Mouse (Mus musculus): ENCODE results near the gene Myof. TPM values are rescaled to one million over a fixed set of nuclear protein-coding genes. Genes with fewer than 3 reads are reported as not detected.
A peak's percentile ranks its signal among the peaks of the same experiment; 100 is the strongest.

The Myof gene
- polyA plus RNA-seq, 1 experiment from 2014 or later: 36.4 TPM

GRCm38 (mm10) chr19:37991399-37992183, 51.8 kb downstream of the Myof start:
- no peaks in the 10 kb centered on the region for H3K9me3 ChIP-seq (ENCODE audit: low read length)
- ATAC-seq (no peak), DNase-seq (ENCODE audit: low spot score) (peak; percentile 81)
- H3K36me3 ChIP-seq (ENCODE audit: insufficient read depth, low read length): 0 out of 2 replicates have a peak, but pooled peaks cover 3% of the 10 kb centered on the region
- no peak overlapping the region for H3K9ac ChIP-seq (replicated peaks; ENCODE audit: low read depth)
- no peaks in the 10 kb centered on the region for H3K27me3 ChIP-seq (replicated peaks; ENCODE audit: insufficient read depth, low read length)
- H3K4me1 ChIP-seq (ENCODE audit: insufficient read depth, low read depth, low read length): no peaks in the 10 kb centered on the region
- 31% methylated on average over 7 of the region's 7 CpGs for WGBS
- H3K4me2 ChIP-seq (replicated peaks; ENCODE audit: low read depth, low read length): no peak overlapping the region
- TF ChIP-seq CTCF (IDR thresholded peaks at IDR 0.05) (no peak), EP300 (IDR thresholded peaks at IDR 0.05) (no peak)
- no peak overlapping the region for H3K4me3 ChIP-seq (ENCODE audit: low read depth, low read length)
- no peak overlapping the region for H3K27ac ChIP-seq (ENCODE audit: low read length)

- H3K9me3 ChIP-seq (ENCODE audit: low read length): no peaks in the 10 kb centered on the region
- no peak overlapping the region for H3K27ac ChIP-seq (ENCODE audit: low read length)
- no peak overlapping the region for H3K9ac ChIP-seq (replicated peaks; ENCODE audit: low read depth)
- H3K4me1 ChIP-seq (ENCODE audit: insufficient read depth, low read depth, low read length): 0 out of 2 replicates have a peak, but pooled peaks cover 5% of the 10 kb centered on the region
- H3K36me3 ChIP-seq (ENCODE audit: insufficient read depth, low read length): 0 out of 2 replicates have a peak, but pooled peaks cover 3% of the 10 kb centered on the region
- DNase-seq (ENCODE audit: low spot score): no peak
- TF ChIP-seq CTCF (IDR thresholded peaks at IDR 0.05) (no peak), EP300 (IDR thresholded peaks at IDR 0.05) (no peak)
- H3K4me2 ChIP-seq (replicated peaks; ENCODE audit: low read depth, low read length): no peak overlapping the region
- no peaks in the 10 kb centered on the region for H3K27me3 ChIP-seq (replicated peaks; ENCODE audit: insufficient read depth, low read length)
- no peak for ATAC-seq
- 69% methylated on average over 2 of the region's 2 CpGs for WGBS
- no peak overlapping the region for H3K4me3 ChIP-seq (ENCODE audit: low read depth, low read length)
Measured at GRCm38 (mm10) chr19:37989971-37990370, 53.4 kb downstream of the Myof start.

GRCm38 (mm10) chr19:37988156-37988555, 55.2 kb downstream of the Myof start:
- Histone ChIP-seq H3K4me1 (ENCODE audit: insufficient read depth, low read depth, low read length) (0 out of 2 replicates have a peak, but pooled peaks cover 5% of the 10 kb centered on the region), H3K9me3 (ENCODE audit: low read length) (no peaks in the 10 kb centered on the region), H3K27me3 (replicated peaks; ENCODE audit: insufficient read depth, low read length) (no peaks in the 10 kb centered on the region), H3K36me3 (ENCODE audit: insufficient read depth, low read length) (no peaks in the 10 kb centered on the region), H3K4me3 (ENCODE audit: low read depth, low read length) (no peak overlapping the region), H3K4me2 (replicated peaks; ENCODE audit: low read depth, low read length) (no peak overlapping the region), H3K27ac (ENCODE audit: low read length) (no peak overlapping the region), H3K9ac (replicated peaks; ENCODE audit: low read depth) (no peak overlapping the region)
- ATAC-seq (no peak), DNase-seq (ENCODE audit: low spot score) (no peak)
- no peak for TF ChIP-seq EP300 (IDR thresholded peaks at IDR 0.05)
- TF ChIP-seq CTCF (IDR thresholded peaks at IDR 0.05): no peak
- WGBS: 82% methylated on average over 4 of the region's 4 CpGs

GRCm38 (mm10) chr19:37985730-37986129, 57.6 kb downstream of the Myof start:
- TF ChIP-seq CTCF (IDR thresholded peaks at IDR 0.05): no peak
- no peak for TF ChIP-seq EP300 (IDR thresholded peaks at IDR 0.05)
- 46% methylated on average over 16 of the region's 16 CpGs for WGBS
- H3K27me3 ChIP-seq (replicated peaks; ENCODE audit: insufficient read depth, low read length): no peaks in the 10 kb centered on the region
- H3K9ac ChIP-seq (replicated peaks; ENCODE audit: low read depth): no peak overlapping the region
- DNase-seq (ENCODE audit: low spot score): peak; percentile 27
- no peak overlapping the region for H3K4me2 ChIP-seq (replicated peaks; ENCODE audit: low read depth, low read length)
- H3K36me3 ChIP-seq (ENCODE audit: insufficient read depth, low read length): 0 out of 2 replicates have a peak, but pooled peaks cover 6% of the 10 kb centered on the region
- peak; percentile 73 for ATAC-seq
- 0 out of 2 replicates have a peak, but pooled peaks cover 5% of the 10 kb centered on the region for H3K4me1 ChIP-seq (ENCODE audit: insufficient read depth, low read depth, low read length)
- H3K4me3 ChIP-seq (ENCODE audit: low read depth, low read length): no peak overlapping the region
- 0 out of 2 replicates have a peak overlapping the region, but pooled peaks have one; percentile 5 for H3K27ac ChIP-seq (ENCODE audit: low read length)
- H3K9me3 ChIP-seq (ENCODE audit: low read length): no peaks in the 10 kb centered on the region

- Histone ChIP-seq H3K9ac (replicated peaks; ENCODE audit: low read depth) (no peak overlapping the region), H3K4me1 (ENCODE audit: insufficient read depth, low read depth, low read length) (no peaks in the 10 kb centered on the region), H3K27me3 (replicated peaks; ENCODE audit: insufficient read depth, low read length) (no peaks in the 10 kb centered on the region), H3K36me3 (ENCODE audit: insufficient read depth, low read length) (peaks cover 9% of the 10 kb centered on the region; the same call in 1 of the 2 replicates), H3K4me3 (ENCODE audit: low read depth, low read length) (no peak overlapping the region), H3K4me2 (replicated peaks; ENCODE audit: low read depth, low read length) (no peak overlapping the region), H3K27ac (ENCODE audit: low read length) (no peak overlapping the region), H3K9me3 (ENCODE audit: low read length) (no peaks in the 10 kb centered on the region)
- TF ChIP-seq EP300 (IDR thresholded peaks at IDR 0.05) (no peak), CTCF (IDR thresholded peaks at IDR 0.05) (no peak)
- ATAC-seq: no peak
- 93% methylated on average over 5 of the region's 5 CpGs for WGBS
- no peak for DNase-seq (ENCODE audit: low spot score)
Measured at GRCm38 (mm10) chr19:37975951-37976350, 67.4 kb downstream of the Myof start.

- no peak overlapping the region for H3K4me2 ChIP-seq (replicated peaks; ENCODE audit: low read depth, low read length)
- no peak overlapping the region for H3K27ac ChIP-seq (ENCODE audit: low read length)
- no peak overlapping the region for H3K4me3 ChIP-seq (ENCODE audit: low read depth, low read length)
- H3K36me3 ChIP-seq (ENCODE audit: insufficient read depth, low read length): 0 out of 2 replicates have a peak, but pooled peaks cover 9% of the 10 kb centered on the region
- H3K9me3 ChIP-seq (ENCODE audit: low read length): no peaks in the 10 kb centered on the region
- no peaks in the 10 kb centered on the region for H3K4me1 ChIP-seq (ENCODE audit: insufficient read depth, low read depth, low read length)
- no peaks in the 10 kb centered on the region for H3K27me3 ChIP-seq (replicated peaks; ENCODE audit: insufficient read depth, low read length)
- H3K9ac ChIP-seq (replicated peaks; ENCODE audit: low read depth): no peak overlapping the region
- DNase-seq (ENCODE audit: low spot score) (no peak), ATAC-seq (no peak)
- WGBS: 70% methylated on average over 4 of the region's 4 CpGs
- no peak for TF ChIP-seq CTCF (IDR thresholded peaks at IDR 0.05)
- TF ChIP-seq EP300 (IDR thresholded peaks at IDR 0.05): no peak
Measured at GRCm38 (mm10) chr19:37970571-37970970, 72.8 kb downstream of the Myof start.
